Mouse (Mus musculus) neutrophil, adult 5-6 weeks (primary cell): ENCODE data around the gene Gm20867. TPM values are rescaled to one million over a fixed set of nuclear protein-coding genes. Genes with fewer than 3 reads are reported as not detected.
"Not testable (repeated sequence)": the region's sequence is repeated elsewhere in the genome, so short reads cannot be mapped to it uniquely, and the experiment has no call there.

Experiments
- ATAC-seq: fragments of 151-379, 151-347 bp; 2 replicates; pipeline ENCODE4 v1.8.0; 2017; ENCODE audit warnings: mild to moderate bottlenecking, moderate TSS enrichment; ENCODE audit not compliant: insufficient number of reproducible peaks, poor library complexity, low FRiP score, severe bottlenecking; ENCODE audit errors: extremely low read depth
- total RNA-seq: library from RNA; stranded (forward); fragments of 200-1000 nt; gene quantifications from 2 replicates; pipeline ENCODE4 v1.2.3, GENCODE M21; 2017

The Gm20867 gene
- total RNA-seq, result not detected in 2 replicates

DNA sequence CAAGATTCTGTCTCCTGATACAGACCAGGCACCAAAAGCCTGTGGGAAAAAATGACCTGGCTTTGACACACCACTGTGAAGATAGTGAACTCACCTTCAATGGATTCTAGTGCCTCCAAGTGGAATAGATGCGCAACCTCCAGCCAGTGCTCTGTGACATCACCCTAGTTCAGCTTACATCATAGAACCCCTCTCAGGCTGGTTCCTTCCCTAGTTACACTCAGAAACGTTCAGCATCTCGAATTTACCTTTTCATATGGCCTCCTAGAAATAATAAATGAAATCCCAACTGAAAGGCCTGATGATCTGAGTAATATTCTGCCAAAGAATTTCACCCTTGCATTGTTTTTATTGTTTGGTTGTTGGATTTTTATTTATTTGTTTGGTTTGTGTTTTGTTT lies at the start of gene Gm20867:
Gene Gm20867, minus strand, starts transcription at position 101 of the 400 bp plus-strand sequence.
- ATAC-seq, result not testable (repeated sequence)

Other genes starting within 250 kb of the Gm20867 start
- gene Gm29564, start 249.8 kb upstream of the Gm20867 start, total RNA-seq, result not detected in 2 replicates